Mouse (Mus musculus) ES-E14 (cell line): ENCODE measurements around the gene Prpf39.

Source experiments
- CHD2 ChIP-seq: IDR thresholded peaks from 2 replicates; pipeline ENCODE4 v1.6.1; 2014; ENCODE audit warnings: mild to moderate bottlenecking, low read depth, low read length, inconsistent platforms
- MAFK ChIP-seq: IDR thresholded peaks from 2 replicates; pipeline ENCODE4 v1.6.1; 2014; ENCODE audit warnings: mild to moderate bottlenecking, low read depth, low read length, inconsistent platforms; ENCODE audit not compliant: insufficient read depth
- ZC3H11A ChIP-seq: IDR thresholded peaks from 2 replicates; pipeline ENCODE4 v1.6.1; 2012; ENCODE audit warnings: low read depth, mild to moderate bottlenecking, inconsistent platforms, low read length, borderline replicate concordance

DNA sequence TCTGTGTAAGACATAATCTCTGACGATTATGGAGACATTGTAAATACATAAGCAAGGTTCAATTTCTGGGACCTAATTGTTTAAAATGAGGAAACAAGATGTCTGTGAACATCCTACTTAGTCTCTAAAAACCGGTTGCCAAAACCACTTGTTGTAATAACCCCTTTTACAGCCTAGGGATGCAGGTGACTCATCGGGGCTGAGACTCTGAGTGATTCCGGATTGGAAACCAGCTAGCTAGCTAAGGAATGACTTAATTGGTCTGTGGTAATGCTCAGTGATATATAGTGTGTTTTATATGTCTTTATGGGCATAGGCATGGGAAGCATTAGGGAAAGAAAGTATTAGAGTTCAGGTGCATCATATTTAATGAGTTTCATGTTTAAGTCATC is 1.4 kb downstream of the Prpf39 start:
- TF ChIP-seq ZC3H11A (no peak), CHD2 (no peak), MAFK (no peak)
